Mouse (Mus musculus) frontal cortex, postnatal 14 days (tissue): ENCODE measurements around the gene Rad51b.
A peak's percentile ranks its signal among the peaks of the same experiment; 100 is the strongest.

Source experiments
- DNase-seq, 2 experiments: peaks; one replicate each; pipeline ENCODE4 v3.0.0; 2022; ENCODE audit warnings: low spot score in 2 of 2

Gene Rad51b

DNA sequence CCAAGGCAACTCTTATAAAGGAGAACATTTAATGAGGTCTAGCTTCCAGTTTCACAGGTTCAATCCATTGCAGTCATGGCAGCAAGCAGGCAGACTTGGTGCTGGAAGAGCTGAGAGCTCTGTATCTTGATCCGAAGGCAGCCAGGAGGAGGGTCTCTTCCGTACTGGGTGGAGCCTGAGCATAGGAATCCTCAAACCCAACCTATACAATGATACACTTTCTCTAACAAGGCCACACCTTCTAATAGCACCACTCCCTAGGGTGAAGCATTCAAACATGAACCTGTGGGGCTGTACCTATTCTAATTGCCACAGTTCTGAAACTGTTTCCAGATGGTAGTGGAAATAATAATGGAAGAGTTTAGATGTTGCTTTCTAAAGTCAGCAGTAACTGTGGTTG lies 33.5 kb downstream of the Rad51b start:
- DNase-seq = no peak

DNA sequence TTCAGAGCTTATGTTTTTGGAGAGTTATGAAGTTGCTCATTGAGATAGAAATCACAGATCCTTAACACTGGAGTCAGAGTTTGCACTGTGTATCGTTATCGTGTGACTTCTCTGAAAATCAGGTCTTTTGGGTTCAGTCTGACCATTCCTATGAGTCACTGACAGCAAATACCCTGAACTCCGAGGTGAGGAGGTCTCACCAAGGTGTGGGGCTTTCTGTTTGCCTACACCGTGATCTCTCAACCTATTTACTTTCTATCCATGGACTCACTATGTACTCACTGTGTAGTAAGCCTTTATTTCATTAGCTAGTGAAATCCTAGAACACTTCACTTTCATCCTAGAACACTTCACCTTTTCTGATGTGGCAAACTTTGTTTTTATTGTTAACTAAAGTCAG lies 34.6 kb downstream of the Rad51b start:
- no peak for DNase-seq

DNA sequence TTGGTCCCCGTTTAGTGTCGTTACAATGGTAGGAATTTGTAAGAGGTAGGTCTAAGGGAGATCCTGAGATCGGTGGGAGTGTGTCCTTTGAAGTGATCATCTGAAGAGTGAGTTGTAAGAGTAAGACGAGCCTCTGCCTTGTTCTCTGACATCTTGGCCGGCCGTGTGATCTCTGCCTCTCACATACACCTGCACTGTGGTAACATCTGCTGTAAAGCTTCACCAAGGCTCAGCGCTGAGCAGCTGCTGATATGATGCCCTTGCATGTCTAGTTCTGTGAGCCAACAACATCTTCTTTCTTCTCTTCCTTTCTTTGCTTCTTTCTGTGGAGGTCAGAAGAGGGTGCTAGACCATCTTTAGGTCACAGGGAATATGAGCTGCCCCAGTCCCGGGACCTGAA lies 41.7 kb downstream of the Rad51b start:
- DNase-seq = no peak

GRCm38 (mm10) chr12:79340513-79340912 lies 43.4 kb downstream of the Rad51b start:
- DNase-seq = no peak

DNA sequence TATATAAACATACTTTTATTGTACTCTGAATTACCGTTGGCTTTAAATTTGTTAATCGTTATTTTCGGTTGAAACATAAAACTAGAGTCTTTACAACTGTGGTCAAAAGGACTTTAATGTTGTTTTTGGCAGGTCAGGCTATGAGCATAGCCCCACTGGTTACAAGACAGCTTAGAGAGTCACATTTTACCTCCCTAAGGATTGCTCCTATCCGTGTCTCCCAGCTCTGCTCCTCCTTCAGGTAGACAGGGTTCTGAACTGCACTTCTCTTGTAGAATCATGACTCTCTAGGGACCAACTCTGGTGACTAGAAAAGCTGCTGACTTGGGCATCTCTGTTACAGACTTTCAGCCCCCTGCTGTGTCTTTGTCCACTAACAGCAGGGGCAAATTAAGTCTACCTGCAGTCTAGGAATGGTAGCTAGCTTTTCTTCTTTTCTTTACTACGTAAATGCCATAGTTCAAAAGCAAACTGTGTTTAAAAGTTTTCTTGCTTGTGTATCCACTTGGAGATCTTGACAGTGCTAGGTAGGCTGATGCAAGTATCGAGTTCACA lies 44.3 kb downstream of the Rad51b start:
- no peak for DNase-seq

DNA sequence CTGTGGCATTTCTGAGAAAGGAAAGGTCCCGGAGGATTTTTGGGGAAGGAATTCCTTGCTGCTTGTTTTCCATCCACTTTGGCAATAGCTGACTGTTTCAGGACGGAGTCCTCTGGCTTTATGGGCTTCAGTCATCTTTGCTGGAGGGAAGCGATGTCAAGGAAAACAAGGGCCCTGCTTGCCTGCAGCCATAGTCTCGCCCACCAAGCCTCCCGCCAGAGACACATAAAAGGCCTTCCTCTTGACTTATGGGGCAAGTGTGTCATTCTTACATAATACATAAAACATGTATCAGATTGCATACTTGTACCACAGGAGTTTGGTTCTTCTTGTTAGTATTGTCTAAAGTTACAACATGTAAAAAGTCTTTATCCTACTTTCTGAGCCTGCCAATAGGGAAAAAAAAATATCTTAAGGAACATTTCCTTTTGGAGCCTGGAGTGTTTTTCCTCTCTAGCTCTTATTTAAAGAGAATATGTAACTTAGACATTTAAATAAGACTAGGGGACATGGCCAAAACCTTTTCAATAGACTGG lies 49.2 kb downstream of the Rad51b start:
- DNase-seq = no peak

- DNase-seq = peak in 1 of 2 experiments; percentile 28
These were observed 50.6 kb downstream of the Rad51b start for GRCm38 (mm10) chr12:79347643-79348042.

DNA sequence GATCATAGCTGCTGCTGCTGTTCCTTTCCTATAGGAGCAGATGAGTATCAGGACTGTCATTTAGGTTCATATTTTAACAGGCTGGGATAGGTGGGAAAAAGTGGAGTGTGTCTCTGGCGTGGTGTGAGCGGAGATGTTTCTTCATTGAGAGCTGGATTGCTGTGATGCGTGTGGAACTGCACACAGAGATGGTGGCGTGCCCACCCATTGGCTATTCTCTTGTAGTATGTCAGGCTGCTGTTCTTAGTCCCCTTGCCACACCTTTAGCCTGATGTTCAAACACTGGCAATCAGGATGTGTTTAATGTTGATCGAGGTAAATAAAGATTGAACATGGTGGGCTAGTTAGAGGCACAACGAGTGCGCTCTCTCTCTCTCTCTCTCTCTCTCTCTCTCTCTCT lies 54.4 kb downstream of the Rad51b start:
- no peak for DNase-seq

- no peak for DNase-seq
These were observed 55.1 kb downstream of the Rad51b start for GRCm38 (mm10) chr12:79352086-79352741.

- DNase-seq = no peak
These were observed 55.6 kb downstream of the Rad51b start for GRCm38 (mm10) chr12:79352742-79353114.

DNA sequence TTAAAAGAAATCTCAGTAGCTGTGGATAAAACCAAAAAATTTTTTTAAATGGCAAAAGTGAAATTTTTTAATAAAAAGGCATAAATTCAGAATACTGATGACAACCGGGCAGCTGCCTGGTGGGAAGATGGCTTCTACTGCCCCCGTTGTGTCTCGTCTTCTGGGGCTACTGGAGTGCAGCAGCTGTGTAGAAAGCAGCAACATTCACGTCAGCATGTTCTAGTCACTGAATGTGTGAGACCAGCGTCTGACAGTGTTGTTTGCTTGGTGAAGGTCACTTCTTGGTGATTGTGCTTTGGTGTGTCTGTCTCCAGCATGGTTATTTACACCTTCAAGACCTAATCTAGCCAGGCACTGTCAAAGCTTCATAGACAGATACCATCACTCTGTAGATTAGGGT lies 56.3 kb downstream of the Rad51b start:
- no peak for DNase-seq

DNA sequence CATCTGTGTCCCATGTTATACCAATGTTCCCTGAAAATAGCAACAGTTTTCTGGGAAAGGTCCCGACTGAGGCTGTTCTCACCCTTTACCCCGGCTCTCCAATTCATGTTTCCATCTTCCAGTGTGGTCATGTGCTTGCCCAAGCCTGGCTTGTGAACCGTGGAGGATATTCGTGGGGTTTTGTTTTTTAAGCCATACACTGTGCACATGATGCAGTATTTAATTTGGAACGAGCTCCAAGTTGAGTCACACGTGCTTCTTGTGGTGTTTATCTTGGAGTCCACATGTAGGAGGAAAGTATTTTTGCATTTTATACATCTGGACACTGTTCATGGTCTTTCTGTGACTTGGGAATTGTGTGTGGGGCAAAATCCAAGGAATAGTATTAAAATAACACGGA lies 57.5 kb downstream of the Rad51b start:
- no peak for DNase-seq

DNA sequence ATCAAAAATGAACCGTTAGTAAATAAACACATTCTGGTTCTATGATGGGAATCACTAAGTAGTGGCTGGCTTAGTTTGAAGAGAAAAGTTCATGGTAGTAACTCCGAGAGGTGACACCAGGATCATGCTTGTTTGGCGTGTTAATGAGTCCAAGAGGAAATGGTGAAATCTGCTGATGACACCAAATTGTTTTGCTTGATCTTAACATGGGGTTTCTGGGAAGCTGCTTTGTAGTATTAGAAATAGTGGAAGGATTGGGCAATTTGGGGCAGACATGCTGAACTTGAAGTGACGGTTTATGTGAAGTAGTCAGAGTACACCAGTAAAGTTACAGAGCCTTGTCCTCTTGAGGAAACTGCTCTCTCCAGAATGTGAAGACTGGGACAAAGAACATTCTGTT lies 59.1 kb downstream of the Rad51b start:
- no peak for DNase-seq

DNA sequence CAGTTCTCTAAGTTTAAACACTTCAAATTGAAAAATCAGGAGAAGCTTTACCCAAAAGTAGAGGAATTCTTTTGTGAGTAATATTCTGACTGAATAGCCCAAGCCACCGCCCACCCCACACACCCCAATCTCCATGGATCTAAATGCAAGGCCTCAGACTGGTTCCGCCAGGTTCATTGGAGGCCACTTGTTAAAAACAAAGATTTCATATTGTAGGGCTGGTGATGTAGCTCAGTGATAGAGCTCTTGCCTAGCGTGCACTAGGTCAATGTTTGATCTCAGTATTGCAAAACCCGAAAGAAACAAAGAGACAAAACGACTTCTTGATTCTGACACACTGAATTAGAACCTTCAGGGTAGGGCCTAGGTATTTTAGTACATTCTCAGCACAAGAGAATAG lies 60.5 kb downstream of the Rad51b start:
- no peak for DNase-seq

- DNase-seq = peak in 1 of 2 experiments; percentile 34
These were observed 61.6 kb downstream of the Rad51b start for GRCm38 (mm10) chr12:79358613-79359218.

GRCm38 (mm10) chr12:79359404-79359803 lies 62.3 kb downstream of the Rad51b start:
- DNase-seq = no peak

DNA sequence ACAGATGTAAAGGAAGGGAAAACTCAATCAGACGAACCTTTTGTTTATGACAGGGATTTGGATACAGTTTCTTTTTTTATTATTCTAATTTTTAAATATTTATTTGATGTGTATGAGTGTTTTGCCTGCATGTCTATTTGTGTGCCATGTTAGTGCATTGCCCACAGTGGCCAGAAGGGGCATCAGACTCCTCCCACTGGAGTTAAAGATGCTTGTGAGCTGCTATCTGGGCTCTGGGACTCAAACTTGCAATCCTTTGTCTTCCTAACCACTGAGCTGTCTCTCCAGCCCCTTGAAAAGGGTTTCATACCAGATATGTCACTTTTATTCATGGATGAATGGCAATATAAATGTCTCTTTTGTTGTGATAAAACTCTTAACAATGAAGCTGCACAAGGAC lies 65.1 kb downstream of the Rad51b start:
- DNase-seq = no peak

DNA sequence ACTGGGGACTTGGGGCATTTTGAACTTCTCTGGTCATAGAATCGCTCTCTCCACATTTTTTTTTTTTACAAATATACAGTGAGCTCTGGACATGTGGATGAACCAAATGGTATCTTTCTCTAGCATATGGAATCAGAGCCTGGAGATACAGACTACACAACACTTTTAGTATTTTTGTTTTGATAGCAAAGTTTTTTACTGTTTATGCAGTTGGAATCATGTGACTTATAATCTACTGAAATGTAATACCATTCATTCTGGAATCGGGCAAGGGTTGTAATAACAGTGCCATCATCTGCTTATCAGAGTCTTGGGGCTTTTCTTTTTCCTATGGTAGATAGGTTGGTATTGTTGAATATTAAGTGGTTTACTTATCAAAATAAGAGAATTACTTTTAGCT lies 67.2 kb downstream of the Rad51b start:
- DNase-seq = no peak

DNA sequence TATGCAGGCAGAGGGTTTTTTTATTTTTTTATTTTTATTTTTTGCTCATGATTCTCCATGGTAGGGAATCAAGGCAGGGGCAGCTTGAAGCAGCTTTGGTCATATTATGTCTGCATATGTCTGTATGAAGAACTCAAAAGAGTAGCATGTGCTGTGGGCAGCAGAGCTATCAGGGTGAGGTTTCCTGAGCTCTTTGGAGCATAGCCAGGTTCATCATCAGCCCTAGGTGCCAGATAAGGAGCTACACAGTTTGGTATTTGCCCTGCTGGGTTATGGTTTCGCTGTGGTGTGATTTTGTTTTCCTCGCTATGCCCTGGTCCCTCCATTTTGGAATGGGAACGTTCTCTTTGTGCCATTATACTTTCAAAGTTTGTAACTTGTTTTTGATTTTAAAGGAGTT lies 71.7 kb downstream of the Rad51b start:
- no peak for DNase-seq

DNA sequence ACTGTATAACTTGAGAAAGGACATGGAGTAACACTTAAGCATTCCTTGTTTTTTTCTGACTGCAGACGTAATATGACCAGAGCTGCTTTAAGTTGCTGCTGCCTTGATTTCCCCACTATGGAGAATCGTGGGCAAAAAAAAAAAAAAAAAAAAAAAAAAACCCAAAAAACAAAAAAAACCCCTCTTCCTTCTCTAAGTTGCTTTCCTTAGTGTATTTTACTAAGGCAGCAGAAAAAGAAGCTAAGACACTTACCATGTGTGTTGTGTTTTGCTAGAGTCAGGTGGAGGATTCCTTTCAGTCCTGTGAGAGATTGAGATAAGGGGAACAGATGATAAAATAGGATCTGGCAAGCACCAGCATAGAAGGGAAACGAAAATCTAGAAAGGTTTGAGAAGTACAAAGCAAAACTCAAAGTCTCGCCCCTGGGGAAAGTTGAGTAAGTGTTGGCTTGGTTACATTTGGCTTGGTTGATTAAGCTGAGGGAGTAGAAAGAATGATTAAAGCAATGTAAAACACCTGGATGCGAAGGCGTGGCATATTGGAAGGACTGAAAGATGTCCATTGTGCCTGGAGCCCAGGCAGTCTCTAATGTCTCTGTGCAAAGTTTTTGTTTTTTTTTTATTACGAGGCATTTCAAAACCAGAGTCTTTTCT lies 72.6 kb downstream of the Rad51b start:
- no peak for DNase-seq

DNA sequence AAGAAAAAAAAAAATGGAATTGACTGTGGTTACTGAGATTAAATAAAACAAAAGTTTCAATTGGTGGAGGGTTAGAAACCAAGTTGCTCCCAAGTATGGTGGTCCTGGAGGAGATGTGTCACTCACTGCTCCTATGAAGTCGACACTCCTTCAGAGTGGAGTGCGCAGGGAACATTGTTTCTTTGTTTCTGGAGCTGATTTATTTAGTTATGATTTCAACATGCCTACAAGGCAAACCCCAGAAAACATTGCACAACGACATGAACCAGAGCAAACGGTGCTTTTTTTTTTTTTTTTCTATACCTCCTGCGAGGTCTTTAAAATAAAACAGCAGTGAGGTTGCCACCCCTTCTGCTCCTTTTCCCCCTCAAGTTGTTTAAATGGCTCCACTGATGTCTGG lies 75.6 kb downstream of the Rad51b start:
- no peak for DNase-seq

- DNase-seq = no peak
These were observed 80.3 kb downstream of the Rad51b start for GRCm38 (mm10) chr12:79377378-79377777.

DNA sequence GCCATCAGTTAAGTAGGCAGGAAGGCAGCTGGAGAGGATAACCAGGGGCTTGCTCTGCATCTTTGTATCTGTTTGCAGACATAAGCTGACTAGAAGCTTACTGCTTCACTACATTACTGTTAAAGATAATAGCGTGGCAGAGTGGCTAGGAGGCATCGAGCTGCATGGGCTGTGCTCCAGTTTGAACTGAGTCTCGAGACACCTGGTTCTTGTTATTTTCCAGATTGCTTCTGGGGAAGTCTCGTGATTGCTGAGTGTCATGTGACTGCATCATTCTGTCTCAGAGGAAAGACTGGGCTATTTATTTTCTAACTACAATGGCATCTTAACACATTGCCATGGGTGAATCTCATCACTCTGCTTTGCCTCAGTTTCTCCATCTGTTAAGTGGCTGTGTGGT lies 80.8 kb downstream of the Rad51b start:
- no peak for DNase-seq
